In genomic region chr5:135731322-135731721, GRCm38 (mm10) we compare ENCODE assay signal across 16 mouse cellular contexts. TPM values are rescaled to one million over a fixed set of nuclear protein-coding genes. Genes with fewer than 3 reads are reported as not detected.
"Had no signal": no experiment of that assay in that cellular context is flagged by ENCODE, and none has a peak within 500 bp of the region (broad histone marks: within the 10 kb centered on the region; RNA-seq: fewer than 3 reads in every experiment).

No protein-coding gene starts in this region.

- H3K4me2 ChIP-seq: neural tube, embryonic 15.5 days; stomach, embryonic 15.5 days had no signal

- H3K27ac ChIP-seq: neural tube, embryonic 15.5 days; stomach, embryonic 15.5 days; stomach, postnatal 0 days had no signal

- H3K27me3 ChIP-seq: neural tube, embryonic 15.5 days; stomach, embryonic 15.5 days had no signal

- H3K9me3 ChIP-seq: neural tube, embryonic 15.5 days; stomach, embryonic 15.5 days had no signal

- H3K4me3 ChIP-seq: neural tube, embryonic 15.5 days; stomach, embryonic 15.5 days had no signal

- H3K9ac ChIP-seq: neural tube, embryonic 15.5 days; stomach, embryonic 15.5 days had no signal

- DNase-seq: retina, postnatal 1 day; right cerebral cortex, adult 18-20 months; right cerebral cortex, postnatal 14 days; right cerebral cortex, postnatal 25 days; right cerebral cortex, postnatal 4 days; spleen, adult 18-20 months; thymus, adult 18-20 months; thymus, adult 2 months; thymus, postnatal 14 days; thymus, postnatal 25 days; thymus, postnatal 36 days; thymus, postnatal 4 days had no signal

RNA-seq across cellular contexts. Expression of gene Styxl1, which starts 46.9 kb away (rescaled TPM):
- polyA plus RNA-seq: spleen, adult 2 months had no signal
